Mouse (Mus musculus): ENCODE measurements around the gene Tmem178b.

The Tmem178b gene

GRCm38 (mm10) chr6:40061327-40062189 lies 188.5 kb downstream of the Tmem178b start:
- in situ Hi-C loops (cut with MboI; ENCODE audit: low pct_unique_long_range_greater_than_20kb in 1 of 2, low sequenced_read_pairs in 2 of 2, unreplicated experiment in 1 of 2) = no loop called here

GRCm38 (mm10) chr6:40062190-40062501 lies 189.1 kb downstream of the Tmem178b start:
- in situ Hi-C loops (cut with MboI; ENCODE audit: low pct_unique_long_range_greater_than_20kb in 1 of 2, low sequenced_read_pairs in 2 of 2, unreplicated experiment in 1 of 2) = no loop called here

GRCm38 (mm10) chr6:40063438-40063837 lies 190.4 kb downstream of the Tmem178b start:
- in situ Hi-C loops (cut with MboI; ENCODE audit: low pct_unique_long_range_greater_than_20kb in 1 of 2, low sequenced_read_pairs in 2 of 2, unreplicated experiment in 1 of 2) = no loop called here

- in situ Hi-C loops (cut with MboI; ENCODE audit: low pct_unique_long_range_greater_than_20kb in 1 of 2, low sequenced_read_pairs in 2 of 2, unreplicated experiment in 1 of 2) = no loop called here
These were observed 190.8 kb downstream of the Tmem178b start for GRCm38 (mm10) chr6:40063899-40064298.

- in situ Hi-C loops (cut with MboI; ENCODE audit: low pct_unique_long_range_greater_than_20kb in 1 of 2, low sequenced_read_pairs in 2 of 2, unreplicated experiment in 1 of 2) = no loop called here
These were observed 191.3 kb downstream of the Tmem178b start for GRCm38 (mm10) chr6:40064342-40064741.

GRCm38 (mm10) chr6:40068467-40068866 lies 195.4 kb downstream of the Tmem178b start:
- in situ Hi-C loops (cut with MboI; ENCODE audit: low pct_unique_long_range_greater_than_20kb in 1 of 2, low sequenced_read_pairs in 2 of 2, unreplicated experiment in 1 of 2) = no loop called here

- in situ Hi-C loops (cut with MboI; ENCODE audit: low pct_unique_long_range_greater_than_20kb in 1 of 2, low sequenced_read_pairs in 2 of 2, unreplicated experiment in 1 of 2) = no loop called here
These were observed 197.9 kb downstream of the Tmem178b start for GRCm38 (mm10) chr6:40071007-40071406.

GRCm38 (mm10) chr6:40076089-40076488 lies 203.0 kb downstream of the Tmem178b start:
- in situ Hi-C loops (cut with MboI; ENCODE audit: low pct_unique_long_range_greater_than_20kb in 1 of 2, low sequenced_read_pairs in 2 of 2, unreplicated experiment in 1 of 2) = no loop called here

- in situ Hi-C loops (cut with MboI; ENCODE audit: low pct_unique_long_range_greater_than_20kb in 1 of 2, low sequenced_read_pairs in 2 of 2, unreplicated experiment in 1 of 2) = no loop called here
These were observed 203.7 kb downstream of the Tmem178b start for GRCm38 (mm10) chr6:40076670-40077313.

GRCm38 (mm10) chr6:40078353-40078752 lies 205.3 kb downstream of the Tmem178b start:
- in situ Hi-C loops (cut with MboI; ENCODE audit: low pct_unique_long_range_greater_than_20kb in 1 of 2, low sequenced_read_pairs in 2 of 2, unreplicated experiment in 1 of 2) = no loop called here

GRCm38 (mm10) chr6:40083726-40084125 lies 210.7 kb downstream of the Tmem178b start:
- in situ Hi-C loops (cut with MboI; ENCODE audit: low pct_unique_long_range_greater_than_20kb in 1 of 2, low sequenced_read_pairs in 2 of 2, unreplicated experiment in 1 of 2) = no loop called here

GRCm38 (mm10) chr6:40091250-40091651 lies 218.2 kb downstream of the Tmem178b start:
- in situ Hi-C loops (cut with MboI; ENCODE audit: low pct_unique_long_range_greater_than_20kb in 1 of 2, low sequenced_read_pairs in 2 of 2, unreplicated experiment in 1 of 2) = no loop called here

- in situ Hi-C loops (cut with MboI; ENCODE audit: low pct_unique_long_range_greater_than_20kb in 1 of 2, low sequenced_read_pairs in 2 of 2, unreplicated experiment in 1 of 2) = no loop called here
These were observed 225.4 kb downstream of the Tmem178b start for GRCm38 (mm10) chr6:40098498-40098897.

- in situ Hi-C loops (cut with MboI; ENCODE audit: low pct_unique_long_range_greater_than_20kb in 1 of 2, low sequenced_read_pairs in 2 of 2, unreplicated experiment in 1 of 2) = no loop called here
These were observed 228.7 kb downstream of the Tmem178b start for GRCm38 (mm10) chr6:40101785-40102184.

GRCm38 (mm10) chr6:40102863-40103262 lies 229.8 kb downstream of the Tmem178b start:
- in situ Hi-C loops (cut with MboI; ENCODE audit: low pct_unique_long_range_greater_than_20kb in 1 of 2, low sequenced_read_pairs in 2 of 2, unreplicated experiment in 1 of 2) = no loop called here

- in situ Hi-C loops (cut with MboI; ENCODE audit: low pct_unique_long_range_greater_than_20kb in 1 of 2, low sequenced_read_pairs in 2 of 2, unreplicated experiment in 1 of 2) = no loop called here
These were observed 237.0 kb downstream of the Tmem178b start for GRCm38 (mm10) chr6:40110029-40110428.

- in situ Hi-C loops (cut with MboI; ENCODE audit: low pct_unique_long_range_greater_than_20kb in 1 of 2, low sequenced_read_pairs in 2 of 2, unreplicated experiment in 1 of 2) = no loop called here
These were observed 237.7 kb downstream of the Tmem178b start for GRCm38 (mm10) chr6:40110729-40111128.

GRCm38 (mm10) chr6:40112488-40112887 lies 239.4 kb downstream of the Tmem178b start:
- in situ Hi-C loops (cut with MboI; ENCODE audit: low pct_unique_long_range_greater_than_20kb in 1 of 2, low sequenced_read_pairs in 2 of 2, unreplicated experiment in 1 of 2) = no loop called here

- in situ Hi-C loops (cut with MboI; ENCODE audit: low pct_unique_long_range_greater_than_20kb in 1 of 2, low sequenced_read_pairs in 2 of 2, unreplicated experiment in 1 of 2) = no loop called here
These were observed 243.2 kb downstream of the Tmem178b start for GRCm38 (mm10) chr6:40116225-40116624.

GRCm38 (mm10) chr6:40120176-40120575 lies 247.1 kb downstream of the Tmem178b start:
- in situ Hi-C loops (cut with MboI; ENCODE audit: low pct_unique_long_range_greater_than_20kb in 1 of 2, low sequenced_read_pairs in 2 of 2, unreplicated experiment in 1 of 2) = no loop called here
